Mouse (Mus musculus) bone marrow, adult 2 months (tissue): ENCODE measurements around the gene Pik3cb.

ENCODE experiments used
- CTCF ChIP-seq: fragments of 200-500 bp; IDR thresholded peaks from 2 replicates; pipeline ENCODE4 v1.5.1; 2011; ENCODE audit warnings: low read length, control low read depth; ENCODE audit not compliant: control insufficient read depth, insufficient read depth
- POLR2A ChIP-seq: fragments of 200-500 bp; IDR thresholded peaks from 2 replicates; pipeline ENCODE4 v1.6.1; 2011; ENCODE audit warnings: low read depth, mild to moderate bottlenecking, control low read depth, low read length, borderline replicate concordance; ENCODE audit not compliant: control insufficient read depth

DNA sequence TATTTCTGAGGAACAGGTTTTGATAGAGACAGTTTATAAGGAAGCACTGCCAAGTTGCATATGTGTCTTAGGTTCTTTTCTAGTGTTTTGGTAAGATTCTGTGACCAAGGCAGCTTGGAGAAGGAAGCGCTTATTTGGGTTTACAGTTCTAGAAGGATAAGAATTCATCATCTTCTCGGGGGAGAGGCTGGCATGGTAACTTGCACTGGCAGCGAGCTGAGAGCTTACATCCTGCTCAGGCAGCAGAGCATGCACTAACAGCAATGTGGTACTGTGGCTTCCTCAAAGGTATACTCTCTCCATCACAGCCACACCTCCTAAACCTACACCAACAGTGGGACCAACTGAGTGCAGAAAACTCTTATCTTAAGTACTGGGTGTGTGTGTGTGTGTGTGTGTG, 123.7 kb downstream of the Pik3cb start:
- TF ChIP-seq CTCF: no peak
- TF ChIP-seq POLR2A: no peak
